Mouse (Mus musculus): Measurements from ENCODE around the gene Lilr4b.
"Not testable (repeated sequence)": the region's sequence is repeated elsewhere in the genome, so short reads cannot be mapped to it uniquely, and the experiment has no call there.

GRCm38 (mm10) chr10:51463800-51464199, 16.6 kb upstream of the Lilr4b start:
- not testable (repeated sequence) for TF ChIP-seq POLR2A (IDR thresholded peaks at IDR 0.05; ENCODE audit: low read depth, low read length); CTCF (conservative IDR thresholded peaks at IDR 0.05; ENCODE audit: insufficient read depth, insufficient read length, low read depth, low read length)
